Mouse (Mus musculus) C2C12 (cell line): ENCODE measurements at regions not wholly inside any gene's neighbourhood (a gene's known extent, or its start where the extent isn't known, plus 50 kb on each side); places are given as distances from the start of the nearest gene placed in this dataset.

Experiments used
- CEBPB ChIP-seq: IDR thresholded peaks from one replicate; pipeline ENCODE4 v1.6.1; 2011; ENCODE audit warnings: low read depth, mild to moderate bottlenecking, control low read depth, moderate library complexity
- CTCF ChIP-seq: IDR thresholded peaks from one replicate; pipeline ENCODE4 v1.5.1; 2011; ENCODE audit not compliant: control insufficient read depth, insufficient read depth, insufficient read length
- FOSL1 ChIP-seq: IDR thresholded peaks from one replicate; pipeline ENCODE4 v1.8.0; 2011; ENCODE audit warnings: mild to moderate bottlenecking, low read length; ENCODE audit not compliant: poor library complexity, insufficient read depth, severe bottlenecking
- MAX ChIP-seq: IDR thresholded peaks from one replicate; pipeline ENCODE4 v1.6.1; 2011; ENCODE audit warnings: mild to moderate bottlenecking, control low read depth
- MYOD1 ChIP-seq: IDR thresholded peaks from one replicate; pipeline ENCODE4 v1.6.1; 2011; ENCODE audit warnings: low read depth; ENCODE audit not compliant: control insufficient read depth, insufficient read length
- MYOG ChIP-seq: IDR thresholded peaks from one replicate; pipeline ENCODE4 v1.6.1; 2011; ENCODE audit not compliant: control insufficient read depth, insufficient read length; ENCODE audit errors: extremely low read depth
- USF1 ChIP-seq: IDR thresholded peaks from one replicate; pipeline ENCODE4 v1.6.1; 2011; ENCODE audit warnings: low read depth, mild to moderate bottlenecking, control low read depth, moderate library complexity

DNA sequence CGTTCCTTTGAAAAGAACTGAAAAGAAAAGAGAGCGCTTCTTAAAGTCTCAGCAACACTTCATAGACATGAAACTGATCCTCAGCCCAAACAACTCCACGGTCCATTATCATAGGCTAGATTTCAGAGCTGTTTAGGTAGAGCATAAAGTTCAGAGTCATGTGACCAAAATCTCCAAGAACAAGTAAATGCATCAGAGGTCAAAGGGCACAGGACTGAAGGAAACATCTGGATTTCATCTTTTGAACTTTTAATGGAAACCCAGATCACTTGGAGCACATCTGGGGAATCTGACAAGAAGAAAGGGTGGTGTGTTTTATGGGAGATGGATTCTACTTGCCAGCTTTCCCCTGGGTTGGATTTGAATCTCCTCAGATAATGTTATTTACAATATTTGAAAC is 497.6 kb upstream of the Etaa1 start:
- TF ChIP-seq CTCF, result no peak
- TF ChIP-seq USF1, result no peak
- no peak for TF ChIP-seq MAX
- no peak for TF ChIP-seq MYOG
- no peak for TF ChIP-seq CEBPB
- no peak for TF ChIP-seq MYOD1
- no peak for TF ChIP-seq FOSL1
